Mouse (Mus musculus): ENCODE measurements around the gene Map2. TPM values are rescaled to one million over a fixed set of nuclear protein-coding genes. Genes with fewer than 3 reads are reported as not detected.

Map2 gene
- total RNA-seq, 2 experiments from 2014 or later: 1,064 to 1,130 TPM

GRCm38 (mm10) chr1:66263220-66263619 lies 88.1 kb downstream of the Map2 start:
- no peak overlapping the region for H3K27ac ChIP-seq
- DNase-seq (ENCODE audit: extremely low spot score in 1 of 2, low spot score in 2 of 2): no peak
- intact Hi-C loops (cut with DNase I): no loop called here
- TF ChIP-seq CTCF (IDR thresholded peaks at IDR 0.05): no peak
- H3K4me3 ChIP-seq: no peak overlapping the region

GRCm38 (mm10) chr1:66266231-66266924 lies 91.3 kb downstream of the Map2 start:
- DNase-seq (ENCODE audit: extremely low spot score in 1 of 2, low spot score in 2 of 2): no peak
- H3K27ac ChIP-seq: no peak overlapping the region
- H3K4me3 ChIP-seq: no peak overlapping the region
- intact Hi-C loops (cut with DNase I): loop anchor here (5.0 kb wide), 1 partner anchor 89 kb away; the partner anchor contains the start of gene Map2
- no peak for TF ChIP-seq CTCF (IDR thresholded peaks at IDR 0.05)

GRCm38 (mm10) chr1:66277663-66278062 lies 102.6 kb downstream of the Map2 start:
- peak overlapping the region; percentile 42 for H3K27ac ChIP-seq
- DNase-seq (ENCODE audit: extremely low spot score in 1 of 2, low spot score in 2 of 2): no peak
- intact Hi-C loops (cut with DNase I): no loop called here
- no peak overlapping the region for H3K4me3 ChIP-seq
- no peak for TF ChIP-seq CTCF (IDR thresholded peaks at IDR 0.05)

GRCm38 (mm10) chr1:66279222-66280009 lies 104.3 kb downstream of the Map2 start:
- DNase-seq (ENCODE audit: extremely low spot score in 1 of 2, low spot score in 2 of 2): no peak

GRCm38 (mm10) chr1:66280152-66280551 lies 105.1 kb downstream of the Map2 start:
- Histone ChIP-seq H3K4me3 (no peak overlapping the region), H3K27ac (peak overlapping the region; percentile 20; the same call in 1 of the 2 replicates)
- TF ChIP-seq CTCF (IDR thresholded peaks at IDR 0.05): peak; percentile 34
- DNase-seq (ENCODE audit: extremely low spot score in 1 of 2, low spot score in 2 of 2): no peak
- intact Hi-C loops (cut with DNase I): loop anchor here (5.0 kb wide), 1 partner anchor 83 kb away; no protein-coding TSS in a partner anchor

More at GRCm38 (mm10) chr1:66279222-66280009, 104.3 kb downstream of the Map2 start:
- no peak for TF ChIP-seq CTCF (IDR thresholded peaks at IDR 0.05)
- H3K4me3 ChIP-seq: no peak overlapping the region
- intact Hi-C loops (cut with DNase I): loop anchor here (5.0 kb wide), 1 partner anchor 82 kb away; no protein-coding TSS in a partner anchor
- peak overlapping the region; percentile 63 for H3K27ac ChIP-seq

GRCm38 (mm10) chr1:66282447-66282846 lies 107.4 kb downstream of the Map2 start:
- no peak for TF ChIP-seq CTCF (IDR thresholded peaks at IDR 0.05)
- DNase-seq (ENCODE audit: extremely low spot score in 1 of 2, low spot score in 2 of 2): no peak
- intact Hi-C loops (cut with DNase I): loop anchor here (5.0 kb wide), 1 partner anchor 85 kb away; no protein-coding TSS in a partner anchor
- Histone ChIP-seq H3K4me3 (no peak overlapping the region), H3K27ac (no peak overlapping the region)

- no peak overlapping the region for H3K4me3 ChIP-seq
- DNase-seq (ENCODE audit: extremely low spot score in 1 of 2, low spot score in 2 of 2): no peak
- H3K27ac ChIP-seq: no peak overlapping the region
- intact Hi-C loops (cut with DNase I): no loop called here
- no peak for TF ChIP-seq CTCF (IDR thresholded peaks at IDR 0.05)
These were observed 113.9 kb downstream of the Map2 start for GRCm38 (mm10) chr1:66288987-66289386.

- no peak for TF ChIP-seq CTCF (IDR thresholded peaks at IDR 0.05)
- H3K4me3 ChIP-seq: no peak overlapping the region
- no peak for DNase-seq (ENCODE audit: extremely low spot score in 1 of 2, low spot score in 2 of 2)
- intact Hi-C loops (cut with DNase I): no loop called here
- H3K27ac ChIP-seq: no peak overlapping the region
These were observed 117.2 kb downstream of the Map2 start for GRCm38 (mm10) chr1:66292121-66292881.

GRCm38 (mm10) chr1:66299376-66299775 lies 124.3 kb downstream of the Map2 start:
- no peak for TF ChIP-seq CTCF (IDR thresholded peaks at IDR 0.05)
- DNase-seq (ENCODE audit: extremely low spot score in 1 of 2, low spot score in 2 of 2): no peak
- intact Hi-C loops (cut with DNase I): no loop called here
- Histone ChIP-seq H3K4me3 (no peak overlapping the region), H3K27ac (no peak overlapping the region)

- intact Hi-C loops (cut with DNase I): loop anchor here (5.0 kb wide), 4 partner anchors 67 to 208 kb away; partner anchors contain the start of gene Unc80
These were observed 145.5 kb downstream of the Map2 start for GRCm38 (mm10) chr1:66320378-66321135.

GRCm38 (mm10) chr1:66321136-66321502 lies 146.0 kb downstream of the Map2 start:
- intact Hi-C loops (cut with DNase I): loop anchor here (5.0 kb wide), 4 partner anchors 66 to 209 kb away; partner anchors contain the start of gene Unc80
- no peak for TF ChIP-seq CTCF (IDR thresholded peaks at IDR 0.05)
- no peak for DNase-seq (ENCODE audit: extremely low spot score in 1 of 2, low spot score in 2 of 2)
- Histone ChIP-seq H3K27ac (peak overlapping the region; percentile 88), H3K4me3 (peak overlapping the region; percentile 66)

More at GRCm38 (mm10) chr1:66320378-66321135, 145.5 kb downstream of the Map2 start:
- Histone ChIP-seq H3K27ac (peak overlapping the region; percentile 88), H3K4me3 (no peak overlapping the region; the same call in 1 of the 2 replicates)
- no peak for DNase-seq (ENCODE audit: extremely low spot score in 1 of 2, low spot score in 2 of 2)
- no peak for TF ChIP-seq CTCF (IDR thresholded peaks at IDR 0.05)

Data from left cerebral cortex, adult 2 months (tissue).